Mouse (Mus musculus): Measurements from ENCODE around the gene Lamc2. TPM values are rescaled to one million over a fixed set of nuclear protein-coding genes. Genes with fewer than 3 reads are reported as not detected.

The Lamc2 gene
- total and polyA plus RNA-seq, 2 experiments: 0.05 to 0.18 TPM

- no peaks in the 10 kb centered on the region for H3K27me3 ChIP-seq (ENCODE audit: control insufficient read depth, insufficient read depth, low read length)
- no peak overlapping the region for H3K9ac ChIP-seq (ENCODE audit: low read depth, low read length)
- H3K27ac ChIP-seq (replicated peaks; ENCODE audit: insufficient read depth, low read depth, low read length): no peak overlapping the region
- H3K79me2 ChIP-seq (ENCODE audit: control insufficient read depth, insufficient read depth, low read length): no peaks in the 10 kb centered on the region
- no peaks in the 10 kb centered on the region for H3K36me3 ChIP-seq (ENCODE audit: control insufficient read depth, insufficient read depth, low read length)
- no peaks in the 10 kb centered on the region for H3K4me1 ChIP-seq (ENCODE audit: control insufficient read depth, insufficient read depth, low read length)
- DNase-seq (ENCODE audit: extremely low read depth, low read depth, low spot score): no peak
- 82% methylated on average over 2 of the region's 2 CpGs for WGBS
- no peak overlapping the region for H3K4me3 ChIP-seq (ENCODE audit: insufficient read depth, low read depth, low read length)
- TF ChIP-seq CTCF (IDR thresholded peaks at IDR 0.05; ENCODE audit: low read depth, low read length) (no peak), POLR2A (IDR thresholded peaks at IDR 0.05; ENCODE audit: extremely low read depth, insufficient read depth, low read length) (no peak)
These were observed 24.0 kb upstream of the Lamc2 start for GRCm38 (mm10) chr1:153210198-153210597.

DNA sequence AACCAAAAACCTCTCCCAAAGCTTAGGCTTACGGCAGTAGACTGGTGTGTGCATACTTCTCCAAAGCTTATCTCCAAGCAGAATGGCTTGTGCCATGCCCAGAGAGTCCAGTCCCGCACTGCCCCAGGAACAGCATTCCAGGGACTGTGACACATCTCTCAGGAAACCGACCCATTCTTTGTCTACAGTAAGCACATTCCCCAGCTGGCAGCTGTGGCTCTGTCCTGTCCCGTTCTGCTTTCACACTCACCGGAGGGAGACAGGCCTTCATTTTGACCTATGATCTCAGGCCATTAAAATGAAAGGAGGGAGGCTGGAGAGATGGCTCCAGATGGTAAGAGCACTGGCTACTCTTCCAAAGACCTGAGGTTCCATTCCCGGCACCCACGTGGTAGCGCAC, 15.9 kb upstream of the Lamc2 start:
- Histone ChIP-seq H3K79me2 (ENCODE audit: control insufficient read depth, insufficient read depth, low read length) (no peaks in the 10 kb centered on the region), H3K4me1 (ENCODE audit: control insufficient read depth, insufficient read depth, low read length) (no peaks in the 10 kb centered on the region), H3K9ac (ENCODE audit: low read depth, low read length) (no peak overlapping the region), H3K4me3 (ENCODE audit: insufficient read depth, low read depth, low read length) (no peak overlapping the region), H3K36me3 (ENCODE audit: control insufficient read depth, insufficient read depth, low read length) (no peaks in the 10 kb centered on the region), H3K27me3 (ENCODE audit: control insufficient read depth, insufficient read depth, low read length) (no peaks in the 10 kb centered on the region), H3K27ac (replicated peaks; ENCODE audit: insufficient read depth, low read depth, low read length) (no peak overlapping the region)
- WGBS: 68% methylated on average over 8 of the region's 8 CpGs
- no peak for TF ChIP-seq POLR2A (IDR thresholded peaks at IDR 0.05; ENCODE audit: extremely low read depth, insufficient read depth, low read length)
- TF ChIP-seq CTCF (IDR thresholded peaks at IDR 0.05; ENCODE audit: low read depth, low read length): no peak
- DNase-seq (ENCODE audit: extremely low read depth, low read depth, low spot score): no peak

DNA sequence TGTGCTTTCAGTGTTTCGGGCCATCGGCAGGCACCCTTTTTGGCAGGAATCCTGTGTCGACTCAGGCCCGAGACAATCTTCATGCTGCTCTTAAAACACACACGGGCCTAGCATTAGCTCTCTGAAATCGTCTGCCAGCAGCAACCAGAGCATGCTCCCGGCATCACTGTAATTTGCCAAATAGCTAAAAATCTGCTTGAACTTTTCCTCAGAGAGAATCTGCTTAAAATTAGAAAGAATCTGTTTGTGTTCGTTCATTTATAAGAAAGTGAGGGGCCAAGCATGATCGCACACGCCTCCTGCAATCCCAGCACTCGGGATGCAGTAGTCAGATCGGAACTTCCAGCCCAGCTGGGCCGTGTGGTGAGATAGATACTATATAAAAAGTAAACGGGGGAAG, 15.2 kb upstream of the Lamc2 start:
- no peak overlapping the region for H3K27ac ChIP-seq (replicated peaks; ENCODE audit: insufficient read depth, low read depth, low read length)
- H3K4me1 ChIP-seq (ENCODE audit: control insufficient read depth, insufficient read depth, low read length): no peaks in the 10 kb centered on the region
- TF ChIP-seq POLR2A (IDR thresholded peaks at IDR 0.05; ENCODE audit: extremely low read depth, insufficient read depth, low read length) (no peak), CTCF (IDR thresholded peaks at IDR 0.05; ENCODE audit: low read depth, low read length) (no peak)
- no peak overlapping the region for H3K4me3 ChIP-seq (ENCODE audit: insufficient read depth, low read depth, low read length)
- H3K27me3 ChIP-seq (ENCODE audit: control insufficient read depth, insufficient read depth, low read length): no peaks in the 10 kb centered on the region
- 82% methylated on average over 14 of the region's 14 CpGs for WGBS
- no peak for DNase-seq (ENCODE audit: extremely low read depth, low read depth, low spot score)
- no peaks in the 10 kb centered on the region for H3K79me2 ChIP-seq (ENCODE audit: control insufficient read depth, insufficient read depth, low read length)
- H3K36me3 ChIP-seq (ENCODE audit: control insufficient read depth, insufficient read depth, low read length): no peaks in the 10 kb centered on the region
- H3K9ac ChIP-seq (ENCODE audit: low read depth, low read length): no peak overlapping the region

DNA sequence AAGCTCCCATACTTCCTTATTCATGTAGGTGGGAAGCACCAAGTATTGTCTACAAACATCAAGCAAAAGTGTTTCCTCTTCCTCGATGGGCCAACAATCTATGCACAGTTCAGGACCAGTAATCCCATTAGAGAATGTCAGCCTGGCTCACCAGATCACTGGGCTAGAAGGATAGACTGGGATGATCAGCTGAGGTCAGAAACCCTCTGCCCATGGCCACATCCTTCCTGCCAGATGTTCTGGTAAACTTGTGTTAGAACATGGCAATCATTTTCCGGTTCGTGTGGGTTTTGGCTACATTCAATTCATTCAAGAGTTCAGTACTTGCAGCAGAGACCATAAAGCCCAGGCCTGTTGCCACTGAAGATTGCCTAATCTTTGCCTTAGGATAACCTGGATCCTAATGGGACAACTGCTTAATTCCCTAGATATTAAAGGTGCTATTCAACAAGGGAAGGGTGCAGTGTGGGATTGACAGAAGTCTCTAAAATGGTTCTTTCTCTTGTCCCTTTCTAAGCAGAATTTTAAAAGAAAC, 11.1 kb upstream of the Lamc2 start:
- Histone ChIP-seq H3K9ac (ENCODE audit: low read depth, low read length) (no peak overlapping the region), H3K79me2 (ENCODE audit: control insufficient read depth, insufficient read depth, low read length) (no peaks in the 10 kb centered on the region), H3K36me3 (ENCODE audit: control insufficient read depth, insufficient read depth, low read length) (no peaks in the 10 kb centered on the region), H3K27ac (replicated peaks; ENCODE audit: insufficient read depth, low read depth, low read length) (no peak overlapping the region), H3K4me1 (ENCODE audit: control insufficient read depth, insufficient read depth, low read length) (no peaks in the 10 kb centered on the region), H3K27me3 (ENCODE audit: control insufficient read depth, insufficient read depth, low read length) (no peaks in the 10 kb centered on the region), H3K4me3 (ENCODE audit: insufficient read depth, low read depth, low read length) (no peak overlapping the region)
- no peak for DNase-seq (ENCODE audit: extremely low read depth, low read depth, low spot score)
- WGBS: 82% methylated on average over 3 of the region's 3 CpGs
- TF ChIP-seq POLR2A (IDR thresholded peaks at IDR 0.05; ENCODE audit: extremely low read depth, insufficient read depth, low read length): no peak
- TF ChIP-seq CTCF (IDR thresholded peaks at IDR 0.05; ENCODE audit: low read depth, low read length): no peak

GRCm38 (mm10) chr1:153192945-153193344, 6.7 kb upstream of the Lamc2 start:
- Histone ChIP-seq H3K4me1 (ENCODE audit: control insufficient read depth, insufficient read depth, low read length) (no peaks in the 10 kb centered on the region), H3K4me3 (ENCODE audit: insufficient read depth, low read depth, low read length) (no peak overlapping the region), H3K27me3 (ENCODE audit: control insufficient read depth, insufficient read depth, low read length) (no peaks in the 10 kb centered on the region), H3K79me2 (ENCODE audit: control insufficient read depth, insufficient read depth, low read length) (no peaks in the 10 kb centered on the region), H3K27ac (replicated peaks; ENCODE audit: insufficient read depth, low read depth, low read length) (no peak overlapping the region), H3K36me3 (ENCODE audit: control insufficient read depth, insufficient read depth, low read length) (no peaks in the 10 kb centered on the region), H3K9ac (ENCODE audit: low read depth, low read length) (no peak overlapping the region)
- TF ChIP-seq CTCF (IDR thresholded peaks at IDR 0.05; ENCODE audit: low read depth, low read length) (no peak), POLR2A (IDR thresholded peaks at IDR 0.05; ENCODE audit: extremely low read depth, insufficient read depth, low read length) (no peak)
- no peak for DNase-seq (ENCODE audit: extremely low read depth, low read depth, low spot score)
- WGBS: 91% methylated on average over 6 of the region's 6 CpGs

GRCm38 (mm10) chr1:153192379-153192778, 6.1 kb upstream of the Lamc2 start:
- Histone ChIP-seq H3K27me3 (ENCODE audit: control insufficient read depth, insufficient read depth, low read length) (no peaks in the 10 kb centered on the region), H3K36me3 (ENCODE audit: control insufficient read depth, insufficient read depth, low read length) (no peaks in the 10 kb centered on the region), H3K4me3 (ENCODE audit: insufficient read depth, low read depth, low read length) (no peak overlapping the region), H3K4me1 (ENCODE audit: control insufficient read depth, insufficient read depth, low read length) (no peaks in the 10 kb centered on the region), H3K27ac (replicated peaks; ENCODE audit: insufficient read depth, low read depth, low read length) (no peak overlapping the region), H3K9ac (ENCODE audit: low read depth, low read length) (no peak overlapping the region), H3K79me2 (ENCODE audit: control insufficient read depth, insufficient read depth, low read length) (no peaks in the 10 kb centered on the region)
- TF ChIP-seq CTCF (IDR thresholded peaks at IDR 0.05; ENCODE audit: low read depth, low read length) (no peak), POLR2A (IDR thresholded peaks at IDR 0.05; ENCODE audit: extremely low read depth, insufficient read depth, low read length) (no peak)
- 91% methylated on average over 4 of the region's 4 CpGs for WGBS
- no peak for DNase-seq (ENCODE audit: extremely low read depth, low read depth, low spot score)
